Mouse (Mus musculus): ENCODE data around the gene Ankrd45. TPM values are rescaled to one million over a fixed set of nuclear protein-coding genes. Genes with fewer than 3 reads are reported as not detected.
A peak's percentile ranks its signal among the peaks of the same experiment; 100 is the strongest.

Ankrd45 gene
- total and polyA plus RNA-seq, 2 experiments from 2014 or later = 28.7 to 30.1 TPM

DNA sequence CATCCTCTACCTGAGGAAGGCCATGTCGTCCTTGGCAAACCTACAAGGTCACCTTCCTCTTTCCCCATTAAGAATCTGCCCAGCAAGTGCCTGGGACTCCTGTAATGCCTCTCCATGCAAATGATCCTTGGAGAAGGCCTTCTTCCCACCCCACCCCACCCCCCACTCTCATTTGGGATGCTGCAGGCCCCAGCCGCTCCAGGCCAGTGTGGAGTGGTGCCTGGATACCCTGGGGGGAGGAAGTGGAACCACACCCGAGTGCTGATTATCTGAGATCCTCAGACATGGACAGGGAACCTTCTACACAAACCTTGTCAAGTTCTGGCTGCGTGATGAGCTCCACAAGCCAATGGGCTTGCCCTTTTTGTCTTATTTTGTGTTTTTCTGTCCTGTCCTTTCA, 17.8 kb downstream of the Ankrd45 start:
- DNase-seq (ENCODE audit: low spot score) (no peak), ATAC-seq (ENCODE audit: low FRiP score) (no peak)
- no peak overlapping the region for H3K9ac ChIP-seq (replicated peaks; ENCODE audit: low read length, poor library complexity, severe bottlenecking)
- no peak overlapping the region for H3K4me3 ChIP-seq (ENCODE audit: low read depth, low read length)
- H3K4me2 ChIP-seq (ENCODE audit: low read depth, low read length, poor library complexity, severe bottlenecking) = no peak overlapping the region
- no peaks in the 10 kb centered on the region for H3K9me3 ChIP-seq (ENCODE audit: low read length)
- no peak overlapping the region for H3K27ac ChIP-seq (ENCODE audit: low read depth, low read length)
- H3K27me3 ChIP-seq (ENCODE audit: insufficient read depth, low read length) = no peaks in the 10 kb centered on the region
- 67% methylated on average over 4 of the region's 4 CpGs for WGBS
- H3K4me1 ChIP-seq (ENCODE audit: insufficient read depth, low read length) = no peaks in the 10 kb centered on the region
- TF ChIP-seq CTCF (IDR thresholded peaks at IDR 0.05) = no peak
- peaks cover 4% of the 10 kb centered on the region for H3K36me3 ChIP-seq (ENCODE audit: insufficient read depth, low read length)

DNA sequence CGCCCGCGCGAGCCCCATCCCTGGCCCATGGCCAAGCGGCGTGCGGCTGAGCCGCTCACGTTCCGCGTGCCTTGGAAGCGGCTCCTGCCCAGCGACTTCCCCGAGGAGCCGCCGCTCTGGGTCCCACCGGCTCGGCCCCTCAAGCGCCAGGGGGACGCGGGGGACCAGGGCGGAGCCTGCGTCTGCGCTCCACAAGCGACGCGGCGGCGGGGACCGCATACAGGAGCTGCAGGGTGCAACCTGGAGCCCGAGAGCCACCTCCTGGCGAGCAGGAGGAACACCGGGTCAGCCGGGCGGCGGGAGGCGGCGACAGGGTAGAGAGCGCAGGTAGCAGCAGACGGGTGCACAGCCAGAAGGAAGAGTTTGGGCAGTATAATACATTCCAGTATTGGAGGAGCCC, 28.2 kb downstream of the Ankrd45 start:
- peak overlapping the region; percentile 45; the same call in 1 of the 2 replicates for H3K9ac ChIP-seq (replicated peaks; ENCODE audit: low read length, poor library complexity, severe bottlenecking)
- peak overlapping the region; percentile 57 for H3K4me3 ChIP-seq (ENCODE audit: low read depth, low read length)
- peak; percentile 74 for TF ChIP-seq CTCF (IDR thresholded peaks at IDR 0.05)
- peak overlapping the region; percentile 66 for H3K4me2 ChIP-seq (ENCODE audit: low read depth, low read length, poor library complexity, severe bottlenecking)
- H3K27ac ChIP-seq (ENCODE audit: low read depth, low read length) = no peak overlapping the region
- DNase-seq (ENCODE audit: low spot score) (peak; percentile 63), ATAC-seq (ENCODE audit: low FRiP score) (peak; percentile 89)
- no peaks in the 10 kb centered on the region for H3K9me3 ChIP-seq (ENCODE audit: low read length)
- WGBS = 1% methylated on average over 40 of the region's 40 CpGs
- H3K27me3 ChIP-seq (ENCODE audit: insufficient read depth, low read length) = 0 out of 2 replicates have a peak, but pooled peaks cover 7% of the 10 kb centered on the region
- peaks cover 3% of the 10 kb centered on the region; the same call in 1 of the 2 replicates for H3K36me3 ChIP-seq (ENCODE audit: insufficient read depth, low read length)
- no peaks in the 10 kb centered on the region for H3K4me1 ChIP-seq (ENCODE audit: insufficient read depth, low read length)

DNA sequence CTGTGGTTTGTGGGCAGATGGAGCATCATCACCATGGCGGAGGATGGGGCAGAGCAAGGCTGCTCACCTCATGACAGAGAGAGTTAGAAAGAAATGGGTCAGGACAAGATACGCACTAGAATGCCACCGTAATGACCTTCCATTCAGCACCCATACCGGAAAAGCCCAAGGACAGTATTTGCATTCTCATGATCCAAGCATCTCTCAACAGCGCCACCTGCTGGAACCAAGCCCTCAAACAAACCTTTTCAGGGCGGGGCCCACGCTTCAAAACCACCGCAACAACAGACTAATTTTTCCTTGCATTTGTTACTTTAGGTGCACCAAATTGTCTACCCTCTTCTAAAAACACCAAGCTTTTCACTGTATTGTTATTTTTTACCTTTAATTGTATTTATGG, 38.2 kb downstream of the Ankrd45 start:
- peak; percentile 57 for TF ChIP-seq CTCF (IDR thresholded peaks at IDR 0.05)
- H3K9me3 ChIP-seq (ENCODE audit: low read length) = no peaks in the 10 kb centered on the region
- WGBS = 54% methylated on average over 8 of the region's 8 CpGs
- peak; percentile 47 for DNase-seq (ENCODE audit: low spot score)
- H3K27me3 ChIP-seq (ENCODE audit: insufficient read depth, low read length) = no peaks in the 10 kb centered on the region
- no peak for ATAC-seq (ENCODE audit: low FRiP score)
- H3K4me3 ChIP-seq (ENCODE audit: low read depth, low read length) = no peak overlapping the region
- no peaks in the 10 kb centered on the region for H3K36me3 ChIP-seq (ENCODE audit: insufficient read depth, low read length)
- H3K9ac ChIP-seq (replicated peaks; ENCODE audit: low read length, poor library complexity, severe bottlenecking) = no peak overlapping the region
- H3K4me1 ChIP-seq (ENCODE audit: insufficient read depth, low read length) = no peaks in the 10 kb centered on the region
- H3K4me2 ChIP-seq (ENCODE audit: low read depth, low read length, poor library complexity, severe bottlenecking) = no peak overlapping the region
- H3K27ac ChIP-seq (ENCODE audit: low read depth, low read length) = no peak overlapping the region

DNA sequence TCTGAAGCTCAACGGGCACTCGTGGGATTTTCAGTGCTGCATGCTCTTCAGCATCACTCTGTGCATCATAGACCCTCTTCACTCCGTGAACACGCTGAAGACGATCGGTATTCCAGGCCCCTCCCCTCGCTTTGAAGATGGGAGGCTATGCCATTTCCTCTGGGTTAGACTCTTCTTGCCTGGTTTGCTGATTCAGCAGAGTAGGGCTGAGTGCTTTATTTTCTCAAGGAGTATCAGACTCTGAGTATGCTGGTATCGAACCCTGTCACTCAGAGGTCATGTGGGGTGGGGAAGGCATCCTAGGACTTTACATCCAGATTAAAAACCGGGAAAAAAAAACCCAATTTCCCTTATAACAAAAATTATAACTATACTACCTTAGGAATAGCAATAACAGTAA, 39.9 kb downstream of the Ankrd45 start:
- no peak for TF ChIP-seq CTCF (IDR thresholded peaks at IDR 0.05)
- H3K27ac ChIP-seq (ENCODE audit: low read depth, low read length) = no peak overlapping the region
- ATAC-seq (ENCODE audit: low FRiP score) = no peak
- H3K36me3 ChIP-seq (ENCODE audit: insufficient read depth, low read length) = no peaks in the 10 kb centered on the region
- H3K4me1 ChIP-seq (ENCODE audit: insufficient read depth, low read length) = no peaks in the 10 kb centered on the region
- H3K9me3 ChIP-seq (ENCODE audit: low read length) = no peaks in the 10 kb centered on the region
- no peak for DNase-seq (ENCODE audit: low spot score)
- no peak overlapping the region for H3K9ac ChIP-seq (replicated peaks; ENCODE audit: low read length, poor library complexity, severe bottlenecking)
- H3K4me2 ChIP-seq (ENCODE audit: low read depth, low read length, poor library complexity, severe bottlenecking) = no peak overlapping the region
- H3K4me3 ChIP-seq (ENCODE audit: low read depth, low read length) = no peak overlapping the region
- H3K27me3 ChIP-seq (ENCODE audit: insufficient read depth, low read length) = no peaks in the 10 kb centered on the region
- 85% methylated on average over 9 of the region's 9 CpGs for whole genome bisulfite sequencing

DNA sequence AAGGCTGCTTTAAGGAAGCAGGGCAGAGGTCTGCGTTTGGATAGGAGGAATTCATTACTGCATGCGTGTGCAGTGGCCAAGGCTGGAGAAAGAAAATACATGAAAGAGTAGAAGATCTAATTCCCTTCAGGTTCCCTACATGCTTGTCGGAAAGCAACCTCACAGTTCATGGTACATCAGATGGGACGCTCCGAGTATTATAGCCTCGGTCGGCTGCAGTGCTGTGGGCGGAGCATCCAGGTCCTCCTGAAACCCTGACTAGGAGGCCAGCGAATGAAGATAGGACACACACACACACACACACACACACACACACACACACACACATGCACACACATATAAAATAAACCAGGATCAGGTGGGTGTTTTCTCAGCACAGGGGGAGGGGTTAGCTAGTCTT, 41.2 kb downstream of the Ankrd45 start:
- Histone ChIP-seq H3K9me3 (ENCODE audit: low read length) (no peaks in the 10 kb centered on the region), H3K4me1 (ENCODE audit: insufficient read depth, low read length) (no peaks in the 10 kb centered on the region), H3K27me3 (ENCODE audit: insufficient read depth, low read length) (no peaks in the 10 kb centered on the region), H3K36me3 (ENCODE audit: insufficient read depth, low read length) (no peaks in the 10 kb centered on the region), H3K4me2 (ENCODE audit: low read depth, low read length, poor library complexity, severe bottlenecking) (no peak overlapping the region), H3K27ac (ENCODE audit: low read depth, low read length) (no peak overlapping the region), H3K9ac (replicated peaks; ENCODE audit: low read length, poor library complexity, severe bottlenecking) (no peak overlapping the region), H3K4me3 (ENCODE audit: low read depth, low read length) (no peak overlapping the region)
- ATAC-seq (ENCODE audit: low FRiP score) (no peak), DNase-seq (ENCODE audit: low spot score) (no peak)
- no peak for TF ChIP-seq CTCF (IDR thresholded peaks at IDR 0.05)
- WGBS = 76% methylated on average over 9 of the region's 9 CpGs

- TF ChIP-seq CTCF (IDR thresholded peaks at IDR 0.05) = no peak
Observed at GRCm38 (mm10) chr1:161185431-161185830, 42.9 kb downstream of the Ankrd45 start.

More at GRCm38 (mm10) chr1:161185431-161185830, 42.9 kb downstream of the Ankrd45 start:
- H3K4me3 ChIP-seq (ENCODE audit: low read depth, low read length) = no peak overlapping the region
- no peak overlapping the region for H3K9ac ChIP-seq (replicated peaks; ENCODE audit: low read length, poor library complexity, severe bottlenecking)
- no peaks in the 10 kb centered on the region for H3K27me3 ChIP-seq (ENCODE audit: insufficient read depth, low read length)
- no peaks in the 10 kb centered on the region for H3K9me3 ChIP-seq (ENCODE audit: low read length)
- DNase-seq (ENCODE audit: low spot score) (no peak), ATAC-seq (ENCODE audit: low FRiP score) (no peak)
- H3K4me2 ChIP-seq (ENCODE audit: low read depth, low read length, poor library complexity, severe bottlenecking) = no peak overlapping the region
- WGBS = 90% methylated on average over 3 of the region's 3 CpGs
- no peaks in the 10 kb centered on the region for H3K36me3 ChIP-seq (ENCODE audit: insufficient read depth, low read length)
- no peak overlapping the region for H3K27ac ChIP-seq (ENCODE audit: low read depth, low read length)
- no peaks in the 10 kb centered on the region for H3K4me1 ChIP-seq (ENCODE audit: insufficient read depth, low read length)
